In genomic region chr5:120487844-120488243, GRCm38 (mm10) we compare ENCODE assay signal across 21 mouse cellular contexts. TPM values are rescaled to one million over a fixed set of nuclear protein-coding genes. Genes with fewer than 3 reads are reported as not detected.
"Had no signal": no experiment of that assay in that cellular context is flagged by ENCODE, and none has a peak within 500 bp of the region (broad histone marks: within the 10 kb centered on the region; RNA-seq: fewer than 3 reads in every experiment).

No protein-coding gene starts in this region.

- H3K27ac ChIP-seq: liver, embryonic 12.5 days; liver, embryonic 14.5 days; lung, embryonic 15.5 days; midbrain, embryonic 10.5 days; midbrain, embryonic 12.5 days; neural tube, embryonic 13.5 days; neural tube, embryonic 15.5 days; stomach, embryonic 15.5 days had no signal

- H3K4me2 ChIP-seq: liver, embryonic 12.5 days; lung, embryonic 15.5 days; midbrain, embryonic 12.5 days; neural tube, embryonic 13.5 days; neural tube, embryonic 15.5 days; stomach, embryonic 15.5 days had no signal

- H3K27me3 ChIP-seq: liver, embryonic 12.5 days; lung, embryonic 15.5 days; midbrain, embryonic 12.5 days; neural tube, embryonic 13.5 days; neural tube, embryonic 15.5 days; stomach, embryonic 15.5 days had no signal

- H3K4me1 ChIP-seq: lung, embryonic 15.5 days; midbrain, embryonic 10.5 days; stomach, embryonic 15.5 days had no signal

- ATAC-seq: liver, embryonic 12.5 days; midbrain, embryonic 16.5 days had no signal

- H3K9ac ChIP-seq: liver, embryonic 12.5 days; liver, embryonic 14.5 days; lung, embryonic 15.5 days; midbrain, embryonic 12.5 days; neural tube, embryonic 13.5 days; neural tube, embryonic 15.5 days; stomach, embryonic 15.5 days had no signal

- H3K4me3 ChIP-seq: liver, embryonic 12.5 days; lung, embryonic 15.5 days; midbrain, embryonic 10.5 days; midbrain, embryonic 12.5 days; myocyte; neural tube, embryonic 13.5 days; neural tube, embryonic 15.5 days; stomach, embryonic 15.5 days had no signal

- H3K9me3 ChIP-seq: liver, embryonic 12.5 days; lung, embryonic 15.5 days; midbrain, embryonic 10.5 days; midbrain, embryonic 12.5 days; neural tube, embryonic 13.5 days; neural tube, embryonic 15.5 days; stomach, embryonic 15.5 days had no signal

- DNase-seq: lung, adult 18-20 months; lung, postnatal 4 days; midbrain, embryonic 14.5 days; right cerebral cortex, postnatal 14 days; thymus, adult 2 months; thymus, postnatal 25 days; thymus, postnatal 4 days had no signal

RNA-seq across cellular contexts. Expression of gene Sds, which starts 11.5 kb away (rescaled TPM):
- polyA plus RNA-seq: liver, embryonic 12.5 days; lung, embryonic 15.5 days; midbrain, embryonic 10.5 days; midbrain, embryonic 12.5 days; midbrain, embryonic 16.5 days; myocyte; neural tube, embryonic 11.5 days; neural tube, embryonic 13.5 days; neural tube, embryonic 15.5 days; spleen, adult 2 months; urinary bladder, adult 2 months had no signal

RNA-seq across cellular contexts. Expression of gene Lhx5, which starts 56.3 kb away (rescaled TPM):
- polyA plus RNA-seq: liver, embryonic 12.5 days; liver, embryonic 14.5 days; liver, embryonic 16.5 days; myocyte; spleen, adult 2 months; urinary bladder, adult 2 months had no signal
